Comparison of ENCODE assay signal across 8 mouse cellular contexts in the genomic region with DNA sequence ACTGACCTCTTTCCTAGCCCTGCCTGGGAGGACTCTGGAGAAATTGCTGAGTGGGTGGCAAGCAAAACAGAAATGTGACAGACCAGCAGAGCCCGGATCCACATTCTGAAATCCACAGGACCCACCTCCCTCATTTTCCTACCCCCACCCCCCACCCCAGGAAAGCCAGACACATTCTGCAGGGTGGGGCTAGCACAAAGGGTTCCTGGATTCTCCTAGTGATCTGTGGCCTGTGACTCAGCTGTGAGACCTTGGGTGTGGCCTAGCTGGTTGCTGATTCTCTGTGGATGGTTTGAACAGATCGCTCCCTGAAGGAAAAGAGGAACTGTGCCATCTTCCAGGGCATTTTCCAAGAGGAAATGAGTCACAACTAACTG. TPM values are rescaled to one million over a fixed set of nuclear protein-coding genes. Genes with fewer than 3 reads are reported as not detected.
DNase-seq lines count a peak whose midpoint lies in the region; ATAC-seq lines count a peak whose summit lies in the region.

No protein-coding gene starts in this region.

- H3K27ac ChIP-seq in lung, embryonic 16.5 days (ENCODE audit: low read length): peak overlapping the region; percentile 80

- DNase-seq in right cerebral cortex, adult 2 months (ENCODE audit: low spot score in 2 of 2): peak; percentile 14 to 15
- DNase-seq in right cerebral cortex, postnatal 36 days (ENCODE audit: low spot score in 2 of 2): no peak
- peak; percentile 39 for DNase-seq in embryo, embryonic 10.5 days (ENCODE audit: low spot score)
- DNase-seq in heart, adult 8-10 months (ENCODE audit: low spot score): peak; percentile 83
- peak; percentile 49 to 50 for DNase-seq in kidney, adult 8-10 months
- DNase-seq in retina, embryonic 14.5 days (ENCODE audit: low spot score): peak; percentile 22
- no peak for DNase-seq in layer of hippocampus, adult 11-12 months (ENCODE audit: low spot score)

- WGBS in lung, embryonic 16.5 days: 18% methylated on average over 2 of the region's 2 CpGs

- H3K4me2 ChIP-seq in lung, embryonic 16.5 days (ENCODE audit: low read depth, low read length): peak overlapping the region; percentile 71

- peaks cover 22% of the 10 kb centered on the region for H3K4me1 ChIP-seq in lung, embryonic 16.5 days (replicated peaks; ENCODE audit: control insufficient read depth, insufficient read depth, low read length)

- H3K9ac ChIP-seq in lung, embryonic 16.5 days (ENCODE audit: low read length): peak overlapping the region; percentile 75

- no peaks in the 10 kb centered on the region for H3K36me3 ChIP-seq in lung, embryonic 16.5 days (ENCODE audit: control insufficient read depth, insufficient read depth, low read length)

- no peaks in the 10 kb centered on the region for H3K27me3 ChIP-seq in lung, embryonic 16.5 days (ENCODE audit: control insufficient read depth, insufficient read depth, low read depth, low read length)

- H3K4me3 ChIP-seq in lung, embryonic 16.5 days (ENCODE audit: low read length): peak overlapping the region; percentile 66

- H3K9me3 ChIP-seq in lung, embryonic 16.5 days (ENCODE audit: control insufficient read depth, low read length): no peaks in the 10 kb centered on the region

- ATAC-seq in lung, embryonic 16.5 days (ENCODE audit: low read depth): peak; percentile 41

RNA-seq across cellular contexts. Expression of gene S100a10, which starts 1.0 kb away (rescaled TPM):
- 10 to 100 TPM; 50.9 to 79.4 (median 56.8) TPM for total RNA-seq in heart, adult 8-10 months (2022)
- 320 and 322 TPM in 2 replicates for polyA plus RNA-seq in lung, embryonic 16.5 days (2015; fragmentation: Nextera tagmentation; extraction: Ambion mirVana)

RNA-seq across cellular contexts. Expression of gene S100a11, which starts 35.6 kb away (rescaled TPM):
- 10 to 100 TPM; 59.3 to 66.7 (median 61.4) TPM for total RNA-seq in heart, adult 8-10 months (2022)
- 1,535 and 1,592 TPM in 2 replicates for polyA plus RNA-seq in lung, embryonic 16.5 days (2015; fragmentation: Nextera tagmentation; extraction: Ambion mirVana)

Comparison
In these comparisons a context has a peak if more than half of its experiments do, and no peak if none do; other contexts are left out.
1. DNase-seq: peak in right cerebral cortex, adult 2 months (2 of 2), embryo, embryonic 10.5 days (single experiment), heart, adult 8-10 months (single experiment), kidney, adult 8-10 months (2 of 2) and retina, embryonic 14.5 days (single experiment); none in right cerebral cortex, postnatal 36 days (0 of 2) and layer of hippocampus, adult 11-12 months (single experiment).